Comparison of ENCODE assay signal across 8 mouse cellular contexts in genomic region chr13:52976130-52976509, GRCm38 (mm10). TPM values are rescaled to one million over a fixed set of nuclear protein-coding genes. Genes with fewer than 3 reads are reported as not detected.
DNase-seq lines count a peak whose midpoint lies in the region; ATAC-seq and TF ChIP-seq lines count a peak whose summit lies in the region.

No protein-coding gene starts in this region.

- DNase-seq in heart, postnatal 10 days: no peak
- DNase-seq in CH12.LX (ENCODE audit: extremely low read depth): no peak
- DNase-seq in kidney, postnatal 14 days: peak; percentile 52
- no peak for DNase-seq in spleen, postnatal 4 days (ENCODE audit: low spot score in 2 of 2)
- no peak for DNase-seq in B cell, adult 2 months

- dilution Hi-C loops in CH12.LX (cut with MboI; ENCODE audit: extremely low pct_ligation_motif_present, extremely low pct_unique_long_range_greater_than_20kb, low sequenced_read_pairs): no loop called here

- intact Hi-C loops in heart, postnatal 10 days (cut with DNase I): no loop called here

- H3K4me2 ChIP-seq in heart, embryonic 13.5 days: peak overlapping the region; percentile 98
- peak overlapping the region; percentile 58 for H3K4me2 ChIP-seq in CH12.LX (ENCODE audit: insufficient read depth, low read depth, poor library complexity, severe bottlenecking)
- peak overlapping the region; percentile 96 for H3K4me2 ChIP-seq in forebrain, embryonic 13.5 days

- peaks cover 90% of the 10 kb centered on the region for H3K79me2 ChIP-seq in CH12.LX (replicated peaks; ENCODE audit: control insufficient read depth, extremely low read depth, insufficient read depth, poor library complexity, severe bottlenecking)

- WGBS in heart, embryonic 13.5 days: 47% methylated on average over 8 of the region's 8 CpGs
- 9% methylated on average over 8 of the region's 8 CpGs for WGBS in forebrain, embryonic 13.5 days

- TF ChIP-seq POLR2A in CH12.LX (IDR thresholded peaks at IDR 0.05; ENCODE audit: low read depth, low read length): no peak

- no peak for ATAC-seq in heart, embryonic 13.5 days (ENCODE audit: extremely low read depth, insufficient number of reproducible peaks, low FRiP score, low TSS enrichment)
- no peak for ATAC-seq in forebrain, embryonic 13.5 days
- ATAC-seq in CD4-positive, CD25-positive, alpha-beta regulatory T cell, adult 4 months: no peak

- H3K9me3 ChIP-seq in heart, embryonic 13.5 days: no peaks in the 10 kb centered on the region
- H3K9me3 ChIP-seq in CH12.LX (replicated peaks; ENCODE audit: low read length): no peaks in the 10 kb centered on the region
- H3K9me3 ChIP-seq in forebrain, embryonic 13.5 days (replicated peaks): no peaks in the 10 kb centered on the region

- 0 out of 2 replicates have a peak, but pooled peaks cover 3% of the 10 kb centered on the region for H3K36me3 ChIP-seq in heart, embryonic 13.5 days
- peaks cover 10 to 47% of the 10 kb centered on the region in 2 experiments for H3K36me3 ChIP-seq in CH12.LX (replicated peaks in 1 of 2; ENCODE audit: control insufficient read depth in 1 of 2, insufficient read depth in 1 of 2, low read length in 1 of 2)
- no peaks in the 10 kb centered on the region for H3K36me3 ChIP-seq in forebrain, embryonic 13.5 days (ENCODE audit: poor library complexity, severe bottlenecking)

- peak overlapping the region; percentile 89 for H3K9ac ChIP-seq in heart, embryonic 13.5 days
- H3K9ac ChIP-seq in CH12.LX (ENCODE audit: insufficient read depth, low read depth): peak overlapping the region; percentile 90
- H3K9ac ChIP-seq in forebrain, embryonic 13.5 days: no peak overlapping the region

- TF ChIP-seq EP300 in CH12.LX (IDR thresholded peaks at IDR 0.05; ENCODE audit: low read length): peak; percentile 81

- in situ Hi-C loops in CH12.LX (cut with MboI; ENCODE audit: low pct_ligation_motif_present, low pct_unique_long_range_greater_than_20kb, low sequenced_read_pairs): loop anchor here (10.0 to 25.0 kb wide), 2 partner anchors 121 to 1139 kb away; partner anchors contain the start of gene Gadd45g

- no peak for TF ChIP-seq RAD21 in CH12.LX (IDR thresholded peaks at IDR 0.05; ENCODE audit: low read depth, low read length)

- 0 out of 2 replicates have a peak, but pooled peaks cover 3% of the 10 kb centered on the region for H3K27me3 ChIP-seq in heart, embryonic 13.5 days (replicated peaks)
- no peaks in the 10 kb centered on the region for H3K27me3 ChIP-seq in CH12.LX (replicated peaks)
- H3K27me3 ChIP-seq in forebrain, embryonic 13.5 days: peaks cover 33% of the 10 kb centered on the region

- peak overlapping the region; percentile 98; the same call in 1 of the 2 replicates for H3K27ac ChIP-seq in heart, embryonic 13.5 days (replicated peaks)
- peak overlapping the region; percentile 76; the same call in 1 of the 2 replicates for H3K27ac ChIP-seq in CH12.LX (ENCODE audit: insufficient read depth, low read depth)
- no peak overlapping the region for H3K27ac ChIP-seq in forebrain, embryonic 13.5 days

- H3K4me3 ChIP-seq in heart, embryonic 13.5 days: peak overlapping the region; percentile 88
- H3K4me3 ChIP-seq in CH12.LX (replicated peaks in 1 of 3; ENCODE audit: low read depth in 2 of 3, low read length in 2 of 3, poor library complexity in 1 of 3): peak overlapping the region; percentile 10 to 76 (median 74)
- H3K4me3 ChIP-seq in forebrain, embryonic 13.5 days: peak overlapping the region; percentile 21; the same call in 1 of the 2 replicates

- H3K4me1 ChIP-seq in heart, embryonic 13.5 days: peaks cover 70% of the 10 kb centered on the region
- peaks cover 21 to 68% of the 10 kb centered on the region in 2 experiments for H3K4me1 ChIP-seq in CH12.LX (ENCODE audit: control insufficient read depth in 1 of 2, insufficient read depth in 2 of 2)
- H3K4me1 ChIP-seq in forebrain, embryonic 13.5 days: peaks cover 41% of the 10 kb centered on the region

- no peak for TF ChIP-seq CTCF in CH12.LX (conservative IDR thresholded peaks at IDR 0.05 in 1 of 2, IDR thresholded peaks at IDR 0.05 in 1 of 2; ENCODE audit: low read depth in 2 of 2, low read length in 2 of 2)

TF ChIP-seq in CH12.LX, 34 proteins besides CTCF, POLR2A, EP300 and RAD21:
- TF ChIP-seq MXI1 (IDR thresholded peaks at IDR 0.05; ENCODE audit: low read depth, low read length) (no peak), ZNF384 (IDR thresholded peaks at IDR 0.05; ENCODE audit: low read depth, low read length) (no peak), KAT2A (IDR thresholded peaks at IDR 0.05; ENCODE audit: insufficient replicate concordance, low read length) (no peak), BHLHE40 (IDR thresholded peaks at IDR 0.05; ENCODE audit: low read depth, low read length) (peak; percentile 86), ZMIZ1 (IDR thresholded peaks at IDR 0.05; ENCODE audit: low read depth, low read length) (no peak), USF2 (conservative IDR thresholded peaks at IDR 0.05; ENCODE audit: low read depth, low read length) (no peak), CHD1 (IDR thresholded peaks at IDR 0.05; ENCODE audit: low read depth, low read length) (no peak), MAFK (IDR thresholded peaks at IDR 0.05; ENCODE audit: insufficient replicate concordance, low read length) (peak; percentile 55; the same call in 1 of the 2 replicates), HCFC1 (IDR thresholded peaks at IDR 0.05; ENCODE audit: low read depth, low read length) (no peak), NRF1 (IDR thresholded peaks at IDR 0.05; ENCODE audit: low read depth, low read length) (no peak), TBP (conservative IDR thresholded peaks at IDR 0.05; ENCODE audit: low read depth, low read length) (no peak), POLR2AphosphoS2 (IDR thresholded peaks at IDR 0.05; ENCODE audit: low read depth, low read length) (no peak), JUN (IDR thresholded peaks at IDR 0.05; ENCODE audit: insufficient read depth, low read depth, low read length) (peak; percentile 88), JUND (conservative IDR thresholded peaks at IDR 0.05; ENCODE audit: low read depth, low read length) (peak; percentile 87), MYC (IDR thresholded peaks at IDR 0.05; ENCODE audit: low read depth, low read length) (no peak), E2F4 (IDR thresholded peaks at IDR 0.05; ENCODE audit: insufficient replicate concordance, low read depth, low read length) (no peak), TCF12 (IDR thresholded peaks at IDR 0.05; ENCODE audit: low read depth, low read length) (peak; percentile 52), MAX (IDR thresholded peaks at IDR 0.05; ENCODE audit: low read length) (no peak), ZC3H11A (IDR thresholded peaks at IDR 0.05; ENCODE audit: low read depth, low read length) (no peak), SIN3A (IDR thresholded peaks at IDR 0.05; ENCODE audit: low read length) (no peak), RCOR1 (conservative IDR thresholded peaks at IDR 0.05; ENCODE audit: low read depth, low read length) (0 out of 2 replicates have a peak, but pooled peaks have one; percentile 35), MEF2A (IDR thresholded peaks at IDR 0.05; ENCODE audit: borderline replicate concordance, low read depth, low read length) (no peak), ZKSCAN1 (IDR thresholded peaks at IDR 0.05; ENCODE audit: borderline replicate concordance, low read depth, low read length) (no peak), IRF4 (IDR thresholded peaks at IDR 0.05; ENCODE audit: low read depth, low read length) (peak; percentile 97), ETS1 (conservative IDR thresholded peaks at IDR 0.05; ENCODE audit: low read depth, low read length) (peak; percentile 87), PAX5 (IDR thresholded peaks at IDR 0.05; ENCODE audit: low read length) (no peak), MAZ (IDR thresholded peaks at IDR 0.05; ENCODE audit: low read depth, low read length) (0 out of 2 replicates have a peak, but pooled peaks have one; percentile 29), CHD2 (IDR thresholded peaks at IDR 0.05; ENCODE audit: low read length) (peak; percentile 90), ELF1 (IDR thresholded peaks at IDR 0.05; ENCODE audit: low read depth, low read length) (no peak), USF1 (IDR thresholded peaks at IDR 0.05; ENCODE audit: low read depth, low read length) (no peak), NELFE (IDR thresholded peaks at IDR 0.05; ENCODE audit: low read depth, low read length) (no peak), UBTF (IDR thresholded peaks at IDR 0.05; ENCODE audit: low read depth, low read length) (no peak), SMC3 (IDR thresholded peaks at IDR 0.05; ENCODE audit: low read depth, low read length) (no peak), GABPA (IDR thresholded peaks at IDR 0.05; ENCODE audit: insufficient replicate concordance, low read depth, low read length) (no peak)

RNA-seq across cellular contexts. Expression of gene Nfil3, which starts 4.8 kb away (rescaled TPM):
- polyA plus RNA-seq in heart, embryonic 13.5 days (2015; fragmentation: Nextera tagmentation; extraction: Ambion mirVana): 36.8 and 41.9 TPM in 2 replicates
- 10 to 100 TPM; 27.3 to 27.9 TPM for total RNA-seq in heart, postnatal 10 days (2021)
- total RNA-seq in CH12.LX (2012; rRNA removed) (24.4 and 30.0 TPM in 2 replicates), CH12.LX (2014; rRNA removed) (23.5 and 27.8 TPM in 2 replicates)
- polyA plus RNA-seq in CH12.LX (2012; ENCODE audit: insufficient read length, low read depth): 34.5 and 34.6 TPM in 2 replicates
- polyA plus RNA-seq in forebrain, embryonic 13.5 days (2015; fragmentation: Nextera tagmentation; extraction: Ambion mirVana): 37.0 and 37.8 TPM in 2 replicates
- 1 to 10 TPM; 1.7 to 3.7 TPM for polyA plus RNA-seq in CD4-positive, CD25-positive, alpha-beta regulatory T cell, adult 4 months (2017; shearing (Covaris generic))

RNA-seq across cellular contexts. Expression of gene Auh, which starts 46.6 kb away (rescaled TPM):
- 49.1 and 57.4 TPM in 2 replicates for polyA plus RNA-seq in heart, embryonic 13.5 days (2015; fragmentation: Nextera tagmentation; extraction: Ambion mirVana)
- 10 to 100 TPM; 74.1 to 75.8 TPM for total RNA-seq in heart, postnatal 10 days (2021)
- total RNA-seq in CH12.LX (2012; rRNA removed): 59.6 and 74.1 TPM in 2 replicates
- 68.5 and 74.6 TPM in 2 replicates for total RNA-seq in CH12.LX (2014; rRNA removed)
- polyA plus RNA-seq in CH12.LX (2012; ENCODE audit: insufficient read length, low read depth): 191 and 193 TPM in 2 replicates
- polyA plus RNA-seq in forebrain, embryonic 13.5 days (2015; fragmentation: Nextera tagmentation; extraction: Ambion mirVana): 48.1 and 51.3 TPM in 2 replicates
- polyA plus RNA-seq in CD4-positive, CD25-positive, alpha-beta regulatory T cell, adult 4 months (2017; shearing (Covaris generic)): 10 to 100 TPM; 32.7 to 47.4 TPM

Comparison
In these comparisons a context has a peak if more than half of its experiments do, and no peak if none do; other contexts are left out.
1. H3K4me3 ChIP-seq: peak in every context shown above with its lines; median percentile 88 in heart, embryonic 13.5 days; 74 in CH12.LX; 21 in forebrain, embryonic 13.5 days.